Mouse (Mus musculus) gastrocnemius, adult 8-10 months (tissue): Measurements from ENCODE around the gene Plekhd1. TPM values are rescaled to one million over a fixed set of nuclear protein-coding genes. Genes with fewer than 3 reads are reported as not detected.
A peak's percentile ranks its signal among the peaks of the same experiment; 100 is the strongest.

Source experiments
- DNase-seq, 2 experiments: peaks; one replicate each; pipeline ENCODE4 v3.0.0; 2022; ENCODE audit warnings: low spot score in 2 of 2
- total RNA-seq, 4 experiments: library from RNA; stranded (reverse); gene quantifications; 2 replicates each; pipeline ENCODE4 v1.2.4; 2022

The Plekhd1 gene
- total RNA-seq, 4 experiments from 2014 or later = 0.27 to 1.0 (median 0.65) TPM; not detected in 1

- DNase-seq = no peak
Measured at GRCm38 (mm10) chr12:80746031-80746813, 53.8 kb downstream of the Plekhd1 start.

GRCm38 (mm10) chr12:80751556-80751955, 59.2 kb downstream of the Plekhd1 start:
- DNase-seq = no peak

GRCm38 (mm10) chr12:80757751-80758558, 65.6 kb downstream of the Plekhd1 start:
- peak; percentile 36 to 54 for DNase-seq

- DNase-seq = peak in 1 of 2 experiments; percentile 7
Measured at GRCm38 (mm10) chr12:80758559-80759386, 66.4 kb downstream of the Plekhd1 start.

GRCm38 (mm10) chr12:80759387-80759712, 67.0 kb downstream of the Plekhd1 start:
- no peak for DNase-seq

GRCm38 (mm10) chr12:80759713-80760395, 67.5 kb downstream of the Plekhd1 start:
- DNase-seq = no peak

GRCm38 (mm10) chr12:80760396-80760801, 68.0 kb downstream of the Plekhd1 start, which contains the start of gene Ccdc177:
TSS of gene Ccdc177 (minus strand) at chr12:80760687.
- peak; percentile 36 to 46 for DNase-seq

- DNase-seq = no peak
Measured at GRCm38 (mm10) chr12:80762982-80763381, 70.6 kb downstream of the Plekhd1 start.

GRCm38 (mm10) chr12:80764116-80764515, 71.7 kb downstream of the Plekhd1 start:
- no peak for DNase-seq

- DNase-seq = peak; percentile 56 to 61
Measured at GRCm38 (mm10) chr12:80769697-80770096, 77.3 kb downstream of the Plekhd1 start.

Other genes starting within 250 kb of the Plekhd1 start
- gene Exd2, start 229.5 kb upstream of the Plekhd1 start, total RNA-seq = 10 to 100 TPM; 30.6 to 39.1 (median 34.5) TPM
- gene Galnt16, start 174.3 kb upstream of the Plekhd1 start, total RNA-seq = 1 to 10 TPM; 1.6 to 2.4 (median 1.8) TPM
- 1 to 10 TPM; 5.7 to 9.3 (median 7.8) TPM for gene Slc39a9, start 48.7 kb upstream of the Plekhd1 start, total RNA-seq
- 10 to 100 TPM; 15.8 to 25.7 (median 18.7) TPM for gene Erh, start 48.2 kb upstream of the Plekhd1 start, total RNA-seq
- gene Ccdc177, start 68.1 kb downstream of the Plekhd1 start, total RNA-seq = not detected
- 10 to 100 TPM; 39.3 to 51.9 (median 44.3) TPM for gene Susd6, start 97.9 kb downstream of the Plekhd1 start, total RNA-seq